Mouse (Mus musculus) 3T3-L1 (cell line): ENCODE measurements around the gene Abca12.

Source experiments
- DNase-seq: peaks from one replicate; pipeline ENCODE4 v3.0.0-alpha.2; 2015; ENCODE audit warnings: low read depth, low spot score

The Abca12 gene

GRCm38 (mm10) chr1:71414810-71415209 is at the start of gene Abca12:
Gene Abca12, minus strand, starts transcription at chr1:71414910.
- DNase-seq = no peak

GRCm38 (mm10) chr1:71457961-71458360 is 43.3 kb upstream of the Abca12 start:
- DNase-seq = peak; percentile 54

- DNase-seq = no peak
Measured at GRCm38 (mm10) chr1:71447424-71447823, 32.7 kb upstream of the Abca12 start.

GRCm38 (mm10) chr1:71421741-71422333 is 7.1 kb upstream of the Abca12 start:
- DNase-seq = no peak

- DNase-seq = no peak
Measured at GRCm38 (mm10) chr1:71418467-71418866, 3.8 kb upstream of the Abca12 start.

GRCm38 (mm10) chr1:71417951-71418350 is 3.2 kb upstream of the Abca12 start:
- no peak for DNase-seq

- no peak for DNase-seq
Measured at GRCm38 (mm10) chr1:71414084-71414483, 626 bp downstream of the Abca12 start.

- DNase-seq = peak; percentile 96
Measured at GRCm38 (mm10) chr1:71413114-71413513, 1.6 kb downstream of the Abca12 start.

- DNase-seq = no peak
Measured at GRCm38 (mm10) chr1:71407711-71408110, 7.0 kb downstream of the Abca12 start.

- DNase-seq = no peak
Measured at GRCm38 (mm10) chr1:71397635-71398034, 17.1 kb downstream of the Abca12 start.

- DNase-seq = peak; percentile 73
Measured at GRCm38 (mm10) chr1:71396105-71396504, 18.6 kb downstream of the Abca12 start.

- no peak for DNase-seq
Measured at GRCm38 (mm10) chr1:71394177-71394576, 20.5 kb downstream of the Abca12 start.

- no peak for DNase-seq
Measured at GRCm38 (mm10) chr1:71393489-71393888, 21.2 kb downstream of the Abca12 start.

GRCm38 (mm10) chr1:71392463-71392862 is 22.2 kb downstream of the Abca12 start:
- DNase-seq = no peak

GRCm38 (mm10) chr1:71386593-71386992 is 28.1 kb downstream of the Abca12 start:
- no peak for DNase-seq

GRCm38 (mm10) chr1:71384098-71384497 is 30.6 kb downstream of the Abca12 start:
- no peak for DNase-seq

- no peak for DNase-seq
Measured at GRCm38 (mm10) chr1:71373090-71373489, 41.6 kb downstream of the Abca12 start.

GRCm38 (mm10) chr1:71370266-71370665 is 44.4 kb downstream of the Abca12 start:
- no peak for DNase-seq

GRCm38 (mm10) chr1:71367770-71368169 is 46.9 kb downstream of the Abca12 start:
- DNase-seq = no peak

- no peak for DNase-seq
Measured at GRCm38 (mm10) chr1:71342861-71343554, 71.7 kb downstream of the Abca12 start.

GRCm38 (mm10) chr1:71342261-71342594 is 72.5 kb downstream of the Abca12 start:
- no peak for DNase-seq

GRCm38 (mm10) chr1:71341370-71342260 is 73.1 kb downstream of the Abca12 start:
- DNase-seq = no peak
